Mouse (Mus musculus) urinary bladder, postnatal 14 days (tissue): ENCODE measurements around the gene Gm20388.

Source experiments
- DNase-seq: peaks from one replicate; pipeline ENCODE4 v3.0.0; 2021; ENCODE audit warnings: low spot score

Gene Gm20388

DNA sequence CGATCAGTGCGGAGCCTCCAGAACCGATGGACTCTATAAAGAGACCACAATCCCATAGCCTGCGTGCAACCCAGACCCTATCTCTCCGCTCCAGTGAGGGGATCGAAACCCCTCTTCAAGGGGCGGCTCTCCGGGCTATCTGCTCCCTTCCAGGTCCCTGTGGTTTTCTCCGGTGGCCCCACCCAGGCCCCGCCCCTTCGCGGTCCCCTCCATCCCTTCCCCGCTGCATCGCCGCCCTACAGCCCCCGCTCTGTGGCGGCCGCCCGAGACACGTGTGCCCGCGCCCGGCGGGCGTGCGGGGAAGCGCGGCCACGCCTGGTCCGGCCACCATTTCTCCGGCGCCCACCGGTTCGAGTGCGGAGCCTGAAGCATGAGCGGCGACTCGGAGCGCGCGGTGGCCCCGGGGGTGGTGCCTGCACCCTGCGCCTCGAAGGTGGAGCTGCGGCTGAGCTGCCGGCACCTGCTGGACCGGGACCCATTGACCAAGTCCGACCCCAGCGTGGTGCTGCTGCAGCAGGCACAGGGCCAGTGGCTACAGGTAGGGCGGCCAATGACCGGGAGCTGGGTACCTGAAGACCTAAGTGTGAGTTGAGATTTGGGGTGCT is 3206.6 kb downstream of the Gm20388 start, which contains the start of gene Cpne7:
TSS of gene Cpne7 (plus strand) at position 248 of the 605 bp plus-strand sequence.
- DNase-seq, result no peak

- no peak for DNase-seq
Observed at GRCm38 (mm10) chr8:123117744-123118143, 3207.1 kb downstream of the Gm20388 start.

DNA sequence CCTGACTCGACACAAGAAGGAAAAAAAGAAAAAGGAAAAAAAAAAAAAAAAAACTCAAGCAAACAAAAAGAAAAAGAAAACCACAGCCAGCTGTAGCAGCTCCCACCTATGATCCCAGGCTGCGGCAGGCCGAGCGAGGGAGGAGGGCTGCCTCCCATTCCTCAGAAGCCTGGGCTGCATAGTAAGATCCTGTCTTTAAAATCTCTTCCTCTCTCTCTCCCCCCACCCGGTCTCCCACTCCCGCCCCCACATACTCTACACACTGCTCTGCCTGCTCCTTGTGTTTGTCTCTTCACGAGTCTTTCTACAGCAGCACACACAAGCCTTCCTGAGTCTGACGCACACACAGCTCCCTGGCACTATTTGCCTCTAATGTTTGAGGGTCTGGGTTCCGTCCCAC is 3211.4 kb downstream of the Gm20388 start:
- no peak for DNase-seq

GRCm38 (mm10) chr8:123122670-123123069 is 3212.0 kb downstream of the Gm20388 start:
- no peak for DNase-seq

GRCm38 (mm10) chr8:123126193-123126816 is 3215.7 kb downstream of the Gm20388 start:
- peak; percentile 64 for DNase-seq

DNA sequence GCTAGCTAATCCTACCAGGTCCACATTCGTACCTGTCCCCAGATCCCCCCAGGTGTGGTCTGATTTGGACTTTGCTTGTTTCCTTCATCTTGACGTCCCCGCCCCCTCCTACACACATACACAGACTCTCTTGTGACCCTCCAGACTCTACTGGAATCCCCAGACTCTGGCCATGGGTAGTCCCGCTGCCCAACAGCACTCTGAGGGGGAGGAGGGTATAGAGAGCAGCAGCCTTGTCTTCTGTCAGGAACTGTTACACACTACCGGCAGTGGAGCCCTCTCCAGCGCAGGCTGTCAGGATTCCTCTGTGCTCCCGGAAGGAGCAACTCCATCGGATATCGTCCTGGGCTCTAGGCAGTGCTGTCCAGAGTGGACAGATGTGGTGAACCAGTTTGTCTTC is 3220.4 kb downstream of the Gm20388 start:
- DNase-seq, result no peak

GRCm38 (mm10) chr8:123132953-123133352 is 3222.3 kb downstream of the Gm20388 start:
- DNase-seq, result no peak

GRCm38 (mm10) chr8:123134149-123134713 is 3223.6 kb downstream of the Gm20388 start:
- DNase-seq, result no peak

DNA sequence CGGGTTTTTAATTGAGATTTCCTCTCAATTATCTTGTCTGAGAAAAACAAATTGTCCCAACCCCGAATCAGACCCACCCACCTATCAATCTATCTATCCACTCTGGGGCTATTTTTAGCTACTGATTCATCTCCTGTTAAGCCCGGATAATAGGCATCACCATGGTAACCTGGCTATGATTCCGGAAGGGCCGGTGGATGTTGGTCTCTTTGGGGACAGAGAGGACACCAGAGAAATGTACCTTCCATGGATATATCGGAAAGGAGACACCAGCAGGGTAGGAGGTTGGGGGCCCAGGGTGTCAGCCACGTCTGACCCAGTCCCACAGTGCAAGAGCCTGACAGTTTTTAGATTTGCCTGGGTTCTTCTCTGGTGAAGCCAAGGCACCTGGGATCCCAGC is 3224.8 kb downstream of the Gm20388 start:
- no peak for DNase-seq

GRCm38 (mm10) chr8:123135806-123136205 is 3225.2 kb downstream of the Gm20388 start:
- DNase-seq, result no peak

DNA sequence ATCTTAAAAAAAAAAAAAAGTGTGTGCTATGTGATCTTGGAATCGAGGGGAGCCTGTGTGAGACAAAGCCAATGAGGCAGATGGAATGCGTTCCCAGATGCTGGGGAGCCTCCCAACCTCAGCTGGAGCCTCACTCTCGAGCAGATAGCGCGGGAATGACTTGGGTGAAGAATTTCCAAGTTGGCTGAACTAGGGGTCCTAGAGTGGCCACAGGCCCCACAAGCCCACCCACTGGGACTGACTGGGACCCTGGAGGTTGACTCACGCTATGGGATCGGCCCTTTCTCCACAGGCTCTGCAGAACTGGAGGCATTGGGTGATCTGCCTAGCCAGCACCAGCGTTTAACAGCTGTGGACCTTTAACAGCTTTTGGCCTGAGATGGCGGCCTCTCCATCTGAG is 3225.6 kb downstream of the Gm20388 start:
- peak; percentile 38 for DNase-seq

- DNase-seq, result peak; percentile 79
Observed at GRCm38 (mm10) chr8:123137645-123138077, 3227.0 kb downstream of the Gm20388 start.

DNA sequence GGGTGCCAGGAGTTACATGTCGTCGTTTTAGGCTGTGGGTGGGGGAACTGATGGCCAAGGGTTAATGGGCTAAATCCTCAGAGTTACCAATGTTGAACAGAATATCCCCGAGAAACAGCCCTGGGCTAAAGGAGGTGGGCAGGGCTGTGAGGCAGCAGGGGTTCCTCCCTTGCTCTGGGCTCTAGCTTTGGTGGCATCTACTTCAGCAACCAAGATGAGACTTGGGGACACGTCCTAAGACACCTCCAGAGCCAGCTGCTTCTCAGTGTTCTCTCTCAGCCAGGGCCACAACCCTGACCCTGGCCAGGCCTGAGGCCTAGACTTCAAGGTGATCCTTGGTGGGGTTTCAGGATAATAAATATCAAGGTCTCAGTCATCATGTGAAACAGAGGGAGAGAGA is 3228.1 kb downstream of the Gm20388 start:
- DNase-seq, result no peak

DNA sequence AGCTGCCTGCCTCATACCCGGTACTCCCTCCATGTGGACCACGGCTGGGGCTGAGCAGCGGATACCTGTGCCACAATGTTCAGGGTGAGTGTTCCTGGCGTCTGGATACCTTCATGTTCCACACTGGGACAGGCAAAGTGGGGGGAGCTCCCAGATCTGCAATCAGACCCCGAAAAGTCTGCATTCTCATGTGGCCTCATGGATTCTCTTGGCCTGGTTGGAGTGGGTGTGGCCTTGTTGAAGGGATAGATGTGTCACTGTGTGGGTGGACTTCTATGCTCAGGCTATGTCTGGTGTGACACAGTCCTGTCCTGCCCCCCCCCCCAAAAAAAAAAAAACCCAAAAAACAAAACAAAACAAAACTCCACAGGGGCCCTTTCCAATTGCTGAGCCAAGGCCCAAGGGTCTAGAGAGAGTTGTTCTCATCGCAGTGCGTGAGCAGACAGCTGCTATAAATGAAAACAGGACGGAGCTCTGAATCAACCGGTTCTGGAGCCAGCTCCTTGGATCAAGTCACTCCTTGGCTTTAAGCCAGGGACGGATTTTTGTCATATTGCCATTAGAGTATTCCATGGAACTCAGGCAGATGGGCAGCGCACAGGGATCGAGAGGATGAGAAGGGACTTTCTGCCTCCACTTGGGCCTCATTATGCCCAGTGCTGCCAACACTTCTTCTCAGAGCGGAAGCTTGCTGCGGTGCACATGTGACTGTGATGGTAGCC is 3231.3 kb downstream of the Gm20388 start:
- DNase-seq, result peak; percentile 79

- DNase-seq, result peak; percentile 60
Observed at GRCm38 (mm10) chr8:123145279-123145678, 3234.6 kb downstream of the Gm20388 start.

DNA sequence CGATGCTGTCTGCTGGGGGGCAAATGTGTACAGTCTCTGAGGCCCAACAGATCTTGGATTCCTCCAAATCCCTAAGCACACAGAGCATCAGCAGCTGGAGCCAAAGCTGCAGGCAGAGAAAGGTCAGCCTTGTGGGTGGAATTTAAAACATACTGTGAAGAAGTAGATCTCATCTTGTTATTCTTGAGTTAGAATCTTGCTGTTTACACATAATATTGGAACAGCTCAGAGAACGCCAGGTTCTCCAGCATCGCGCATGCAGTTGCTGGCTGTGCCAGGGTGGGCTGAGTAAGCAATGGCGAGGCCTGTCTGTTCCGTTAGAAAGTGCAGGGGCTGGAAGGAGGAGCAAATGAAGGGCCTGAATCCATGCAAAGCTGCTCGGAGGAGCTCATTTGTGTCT is 3235.7 kb downstream of the Gm20388 start:
- peak; percentile 37 for DNase-seq

DNA sequence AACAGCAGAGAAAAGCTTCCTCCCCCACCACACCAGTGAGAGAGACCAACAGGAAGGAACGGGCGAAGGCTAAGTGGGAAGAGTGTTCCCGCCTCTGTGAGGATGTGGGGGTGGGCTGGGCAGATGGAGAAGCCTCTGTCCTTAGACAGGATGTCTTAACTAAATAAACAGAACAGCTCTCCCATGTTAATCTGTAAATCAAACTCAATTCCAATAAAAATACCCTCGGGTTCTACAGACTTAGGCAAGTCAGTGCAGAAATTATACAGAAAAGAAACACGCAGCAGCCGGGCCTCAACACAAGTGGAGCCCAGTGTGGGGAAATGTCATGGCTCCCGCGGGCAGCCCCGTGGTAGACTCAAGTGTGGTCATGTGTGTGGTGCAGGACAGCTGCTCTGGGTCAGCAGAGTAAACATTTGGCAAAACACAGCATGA is 3240.1 kb downstream of the Gm20388 start:
- DNase-seq, result no peak

- no peak for DNase-seq
Observed at GRCm38 (mm10) chr8:123155177-123155576, 3244.5 kb downstream of the Gm20388 start.

- peak; percentile 26 for DNase-seq
Observed at GRCm38 (mm10) chr8:123156070-123156773, 3245.6 kb downstream of the Gm20388 start.

DNA sequence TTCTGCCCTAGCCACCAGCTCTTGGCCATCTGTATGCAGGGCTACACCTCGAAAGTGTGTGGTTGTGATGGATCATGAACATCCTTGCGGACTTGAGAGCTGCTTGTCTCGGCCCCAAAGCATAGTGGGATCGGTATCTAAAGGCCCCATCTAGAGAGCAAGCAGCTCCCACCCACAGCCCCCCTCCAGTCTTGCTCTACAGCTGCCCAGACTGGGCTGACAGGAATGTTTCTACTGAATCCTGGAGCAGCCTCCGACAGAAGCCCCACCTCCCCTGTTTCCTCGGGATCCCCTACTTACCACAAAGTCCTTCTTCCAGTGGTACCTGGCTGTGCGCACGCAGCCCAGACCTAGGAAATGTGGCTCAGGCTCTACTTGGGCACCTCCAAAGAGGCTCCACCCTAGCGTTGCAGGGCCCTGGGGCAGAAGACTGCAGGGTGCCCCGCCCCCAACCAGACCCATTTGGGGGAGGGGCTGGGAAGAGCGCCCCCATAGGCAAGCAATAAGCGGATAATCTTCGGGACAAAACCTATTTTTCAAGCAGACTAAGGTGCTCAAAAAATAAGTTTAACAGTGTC is 3247.3 kb downstream of the Gm20388 start, which contains the start of gene Sult5a1:
TSS of gene Sult5a1 (minus strand) at position 428 of the 578 bp plus-strand sequence.
- DNase-seq, result no peak

GRCm38 (mm10) chr8:123181391-123181790 is 3270.8 kb downstream of the Gm20388 start:
- no peak for DNase-seq
